ENCODE assay signal across 8 mouse cellular contexts in genomic region chr14:68735756-68736155, GRCm38 (mm10).
A peak's percentile ranks its signal among the peaks of the same experiment; 100 is the strongest.
DNase-seq lines count a peak whose midpoint lies in the region; ATAC-seq lines count a peak whose summit lies in the region.
"Not testable (repeated sequence)": the region's sequence is repeated elsewhere in the genome, so short reads cannot be mapped to it uniquely, and the experiment has no call there.

No protein-coding gene starts in this region.

- not testable (repeated sequence) for H3K27ac ChIP-seq in midbrain, embryonic 14.5 days (replicated peaks; ENCODE audit: low read depth, low read length)

- H3K9me3 ChIP-seq in midbrain, embryonic 14.5 days (ENCODE audit: control insufficient read depth, low read length), result not testable (repeated sequence)

- WGBS in midbrain, embryonic 14.5 days, result 54% methylated on average over 2 of the region's 2 CpGs

- intact Hi-C loops in left cerebral cortex, postnatal 25 days (cut with DNase I), result loop anchor here (1.0 to 5.0 kb wide), 2 partner anchors 232 to 289 kb away; no protein-coding TSS in a partner anchor

- not testable (repeated sequence) for ATAC-seq in midbrain, embryonic 14.5 days (ENCODE audit: low FRiP score, low TSS enrichment)

- H3K9ac ChIP-seq in midbrain, embryonic 14.5 days (replicated peaks; ENCODE audit: low read length), result not testable (repeated sequence)

- not testable (repeated sequence) for H3K27me3 ChIP-seq in midbrain, embryonic 14.5 days (ENCODE audit: control insufficient read depth, insufficient read depth, low read length)

- not testable (repeated sequence) for H3K4me1 ChIP-seq in midbrain, embryonic 14.5 days (ENCODE audit: control insufficient read depth, insufficient read depth, low read length)

- peak; percentile 85 for DNase-seq in 3T3-L1 (ENCODE audit: low read depth, low spot score)
- DNase-seq in adrenal gland, postnatal 25 days, result peak; percentile 63
- peak; percentile 86 for DNase-seq in embryo, embryonic 10.5 days (ENCODE audit: low spot score)
- peak; percentile 23 for DNase-seq in gastrocnemius, postnatal 25 days
- DNase-seq in kidney, adult 8-10 months, result peak; percentile 30 to 71
- DNase-seq in left cerebral cortex, postnatal 25 days (ENCODE audit: low spot score in 2 of 2), result peak; percentile 76 to 89
- DNase-seq in midbrain, embryonic 14.5 days, result peak; percentile 92
- DNase-seq in spleen, postnatal 4 days (ENCODE audit: low spot score in 2 of 2), result peak; percentile 20 to 58

- not testable (repeated sequence) for H3K36me3 ChIP-seq in midbrain, embryonic 14.5 days (ENCODE audit: control insufficient read depth, insufficient read depth, low read length)

- H3K4me3 ChIP-seq in midbrain, embryonic 14.5 days (replicated peaks; ENCODE audit: low read depth, low read length), result not testable (repeated sequence)

- not testable (repeated sequence) for H3K4me2 ChIP-seq in midbrain, embryonic 14.5 days (ENCODE audit: low read length)

Comparison
In these comparisons a context has a peak if more than half of its experiments do, and no peak if none do; other contexts are left out.
1. DNase-seq: peak in every context shown above with its lines; median percentile 92 in midbrain, embryonic 14.5 days; 86 in embryo, embryonic 10.5 days; 85 in 3T3-L1; 82 in left cerebral cortex, postnatal 25 days; 63 in adrenal gland, postnatal 25 days; 50 in kidney, adult 8-10 months; 39 in spleen, postnatal 4 days; 23 in gastrocnemius, postnatal 25 days.